Mouse (Mus musculus) erythroblast, adult 5-6 weeks (primary cell): Measurements from ENCODE around the gene Sorcs3. TPM values are rescaled to one million over a fixed set of nuclear protein-coding genes. Genes with fewer than 3 reads are reported as not detected.

Experiments used
- ATAC-seq: replicated peaks from 2 replicates; pipeline ENCODE4 v1.8.0; 2016; ENCODE audit warnings: moderate number of reproducible peaks, mild to moderate bottlenecking, moderate TSS enrichment, inconsistent platforms; ENCODE audit not compliant: poor library complexity, low FRiP score, severe bottlenecking
- total RNA-seq, 2 experiments: library from RNA; stranded (forward) in 1 of 2; stranded (reverse) in 1 of 2; fragments of 150-400 nt in 1 of 2; fragments of 200-764, 138-1000 nt in 1 of 2; gene quantifications; 2 replicates each; pipeline versions ENCODE4 v1.2.3 to v1.2.4; 2015 to 2017; ENCODE audit warnings: low replicate concordance in 2 of 2

Gene Sorcs3
- total RNA-seq, 2 experiments from 2014 or later, result not detected

DNA sequence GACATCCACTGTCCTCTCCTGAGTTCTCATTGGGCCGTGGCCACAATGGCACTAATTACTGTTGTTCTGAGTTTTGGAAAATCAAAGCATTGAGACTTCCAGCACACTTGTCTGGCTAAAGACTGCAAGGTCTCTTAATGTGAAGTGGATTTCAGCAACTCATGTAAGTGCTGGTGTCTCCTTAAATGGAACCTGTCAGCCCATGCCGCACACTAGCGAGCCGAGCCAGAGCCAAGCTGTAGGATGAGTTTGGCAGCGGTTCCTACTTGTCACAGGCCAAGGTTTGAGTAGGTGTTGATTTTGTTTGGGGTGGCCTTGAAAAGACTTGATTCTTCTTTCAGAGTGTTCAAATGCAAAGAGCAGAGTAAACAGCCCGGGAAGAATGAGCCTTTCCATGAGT is 445.8 kb downstream of the Sorcs3 start:
- ATAC-seq, result no peak

DNA sequence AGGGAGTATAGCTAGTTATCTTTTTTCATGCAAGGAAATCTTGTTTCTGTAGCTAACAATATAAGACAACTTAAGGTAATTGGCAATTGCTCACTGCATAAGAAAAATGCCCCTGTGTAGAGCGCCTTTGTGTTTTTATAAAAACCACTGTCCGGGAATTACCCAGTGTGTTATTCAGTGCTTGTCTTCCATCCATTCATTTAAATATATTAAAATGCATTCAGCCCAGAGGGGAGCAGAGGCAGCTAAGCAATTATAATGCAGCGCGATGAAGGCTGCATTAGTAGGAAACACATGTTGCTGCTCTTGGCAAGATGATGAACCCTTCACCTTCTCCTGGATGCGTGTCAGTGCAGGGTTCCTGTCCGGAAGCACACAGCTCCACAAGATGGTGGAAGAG is 454.4 kb downstream of the Sorcs3 start:
- ATAC-seq, result no peak

DNA sequence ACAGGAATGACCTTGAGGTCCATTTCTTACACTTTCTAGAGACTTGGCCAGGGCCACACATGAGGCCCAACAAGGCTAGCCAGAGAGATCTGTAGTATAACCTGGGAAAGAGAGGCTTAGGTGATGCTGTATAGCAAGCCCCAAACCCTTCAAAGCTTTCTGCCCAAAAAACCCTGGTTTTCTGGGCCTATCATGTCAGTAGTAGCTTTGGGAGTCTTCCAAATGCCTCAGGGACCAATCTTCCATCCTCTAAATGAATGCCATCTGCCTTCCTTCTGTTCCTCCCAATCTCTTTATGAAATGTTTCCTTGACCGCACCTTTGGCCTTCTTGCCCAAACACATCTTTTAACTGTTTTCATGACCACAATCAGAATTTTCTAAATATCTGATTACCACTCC is 474.1 kb downstream of the Sorcs3 start:
- ATAC-seq, result no peak

DNA sequence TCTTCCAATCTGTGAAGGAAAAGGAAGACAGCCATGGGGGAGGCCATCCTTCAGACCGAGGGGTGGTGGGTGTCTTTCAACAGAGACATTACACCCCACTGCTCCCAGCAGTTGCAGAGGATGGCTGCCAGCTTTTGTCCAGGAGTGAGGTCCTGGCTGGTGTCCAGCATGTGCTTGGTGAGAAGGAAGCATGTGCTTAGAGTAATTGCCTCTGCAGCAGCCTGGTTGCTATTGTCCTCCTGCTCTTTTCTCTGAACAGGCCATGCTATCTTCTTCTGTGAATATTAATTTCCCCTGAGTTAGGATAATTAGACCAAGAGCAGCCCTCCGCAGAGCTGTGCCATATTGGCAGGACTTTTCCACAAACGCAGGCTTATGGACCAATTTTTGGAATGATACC is 476.7 kb downstream of the Sorcs3 start:
- ATAC-seq, result no peak

DNA sequence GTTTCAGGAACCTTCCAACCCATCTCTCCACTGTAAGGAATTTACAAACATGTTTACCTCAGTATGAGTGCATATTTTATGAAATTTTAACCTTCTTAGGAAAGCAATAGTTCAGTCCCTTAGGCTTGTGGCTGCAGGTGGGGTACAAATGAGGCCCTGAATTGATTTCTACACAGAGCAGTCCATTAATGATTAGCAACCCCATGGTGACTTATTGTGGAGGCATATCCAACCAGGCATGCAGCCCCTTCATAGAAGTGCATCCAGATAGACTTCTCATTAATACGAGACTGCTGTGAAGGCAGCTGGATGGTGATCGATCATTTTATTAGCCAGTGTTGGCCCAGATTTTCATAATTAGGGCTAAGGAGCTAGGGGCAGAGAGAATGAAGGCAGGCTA is 480.5 kb downstream of the Sorcs3 start:
- no peak for ATAC-seq

DNA sequence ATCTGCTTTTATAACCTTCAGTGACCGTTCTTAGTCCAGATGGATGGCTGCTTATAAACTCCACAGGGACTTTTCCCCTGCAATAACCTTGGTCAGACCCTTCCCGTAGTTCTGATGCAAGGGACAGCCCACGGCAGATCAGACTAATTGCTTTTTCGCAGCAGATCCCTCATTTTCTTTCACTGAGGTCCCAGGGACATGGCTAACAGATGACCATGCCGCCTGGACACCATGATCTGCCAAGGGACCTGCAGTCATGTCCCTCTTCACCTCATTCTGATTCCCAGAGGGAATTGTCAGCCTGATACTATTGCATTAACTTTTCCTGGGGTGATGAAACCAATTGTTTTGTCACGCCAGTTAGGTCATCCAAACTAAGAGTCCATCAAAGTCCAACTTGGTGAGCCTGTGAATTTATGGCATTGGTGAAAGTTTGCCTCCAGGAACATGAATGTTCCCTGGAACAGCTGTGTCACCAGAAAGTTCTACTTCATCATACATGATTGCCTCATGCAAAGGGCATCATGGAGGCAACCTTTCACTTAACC is 494.4 kb downstream of the Sorcs3 start:
- ATAC-seq, result no peak

DNA sequence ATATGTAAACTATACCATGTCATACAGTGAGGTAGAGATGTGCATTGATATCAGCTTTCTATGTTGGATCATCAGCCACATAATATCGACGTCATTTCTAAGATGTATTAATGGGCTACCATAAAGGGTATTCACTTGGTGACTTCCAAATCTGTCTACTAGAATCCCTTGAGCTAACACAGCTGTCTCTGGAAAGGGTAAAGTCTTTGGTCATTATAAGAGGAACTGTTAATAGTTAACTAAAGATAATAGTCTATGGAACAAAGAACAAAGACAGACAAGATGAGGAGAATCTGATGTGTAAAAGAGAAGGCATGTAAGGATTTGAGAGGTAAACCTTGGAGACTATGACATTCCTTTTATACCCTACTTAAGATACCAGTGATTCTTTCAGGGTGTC is 497.9 kb downstream of the Sorcs3 start:
- no peak for ATAC-seq

DNA sequence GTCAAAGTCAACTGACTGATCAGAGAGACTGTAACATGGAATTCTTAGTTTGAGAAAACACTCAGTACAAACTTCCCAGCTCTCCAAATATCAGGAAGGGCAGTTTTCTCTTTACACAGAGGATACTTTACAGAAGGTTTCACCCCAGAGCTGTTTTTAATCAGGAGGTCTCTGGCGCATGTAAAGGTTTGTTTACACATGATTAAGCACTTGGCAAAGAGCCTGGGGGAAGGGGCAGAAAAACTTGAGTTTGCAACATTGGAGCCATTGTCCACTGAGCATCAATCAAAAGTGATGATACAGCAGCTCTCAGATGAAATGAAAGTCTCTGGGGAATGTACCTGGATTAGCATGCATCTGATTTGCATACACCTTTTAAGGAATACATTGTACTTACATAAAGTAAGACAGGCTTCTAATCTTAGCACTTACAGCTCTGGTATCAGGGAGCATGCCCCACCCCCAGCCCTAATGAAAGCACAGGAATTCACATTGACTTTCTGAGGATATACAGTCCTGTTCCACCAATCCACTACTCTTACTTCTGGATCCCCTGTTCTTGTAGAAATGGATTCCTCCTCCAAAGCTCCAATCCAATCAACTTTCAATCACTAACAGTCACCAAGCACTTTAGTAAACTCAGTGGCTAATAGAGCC is 500.6 kb downstream of the Sorcs3 start:
- ATAC-seq, result no peak

DNA sequence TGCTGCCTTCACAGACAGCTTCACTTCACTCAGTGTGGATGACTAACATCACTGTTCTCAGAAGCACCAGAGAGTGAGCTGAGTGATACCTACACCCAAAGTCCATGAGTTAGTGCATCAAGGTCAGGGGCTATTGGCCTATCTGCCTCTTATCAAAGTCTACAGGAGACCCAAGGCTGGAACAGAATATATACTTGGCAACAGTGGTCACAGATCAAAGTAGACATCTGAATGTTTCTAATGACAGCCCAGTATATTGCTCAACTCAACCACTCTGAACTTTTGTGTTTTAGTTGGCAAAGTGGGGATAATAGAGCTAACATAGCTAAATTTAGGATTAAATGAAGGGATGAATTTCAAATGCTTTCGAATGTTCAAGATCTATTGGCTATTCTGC is 501.1 kb downstream of the Sorcs3 start:
- ATAC-seq, result no peak

DNA sequence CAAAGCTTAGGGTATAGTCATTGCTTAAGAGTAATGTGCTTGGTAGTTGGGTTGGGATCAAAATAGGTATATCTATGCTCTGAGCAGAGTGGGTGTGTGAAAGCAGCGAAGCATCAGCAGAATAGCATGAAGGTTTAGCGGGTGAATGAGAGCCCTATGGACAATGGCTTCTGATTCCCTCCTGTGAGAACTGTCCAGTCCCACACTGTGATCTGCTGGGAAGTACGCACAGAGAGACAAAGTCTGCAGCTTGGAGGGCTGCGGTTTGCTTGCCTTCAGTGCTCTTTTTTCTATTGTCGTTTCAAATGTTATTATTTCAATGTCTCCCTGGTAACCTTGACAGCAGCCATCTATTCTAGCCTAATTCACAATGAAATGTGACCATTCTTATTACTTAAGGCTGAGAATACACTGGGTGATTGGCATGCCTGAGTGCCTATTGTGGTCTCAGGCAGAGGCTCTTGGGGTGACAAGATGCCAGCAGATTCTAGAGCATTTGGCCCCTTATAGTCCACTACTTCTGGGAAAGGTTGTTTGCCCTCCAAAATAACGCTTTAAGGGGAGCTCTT is 520.1 kb downstream of the Sorcs3 start:
- ATAC-seq, result no peak

DNA sequence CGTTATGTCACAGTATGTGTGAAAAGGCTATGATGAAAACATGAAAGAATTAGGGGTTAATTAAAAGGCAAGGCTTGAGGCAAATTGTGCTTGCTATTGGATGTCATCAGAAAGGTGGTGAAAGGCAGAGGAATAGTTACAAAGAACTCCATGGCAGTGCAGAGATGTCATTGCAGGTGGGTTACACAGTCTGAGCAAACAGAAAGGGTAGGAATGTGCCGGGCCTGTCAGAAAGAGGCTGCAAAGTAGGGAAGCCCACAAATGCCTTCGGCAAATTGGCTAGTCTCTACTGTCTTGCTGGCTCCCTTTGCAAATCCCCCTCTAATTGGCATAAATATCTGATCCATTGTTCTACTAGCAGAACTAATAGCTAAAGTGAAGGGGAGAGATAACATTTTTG is 521.2 kb downstream of the Sorcs3 start:
- ATAC-seq, result no peak

DNA sequence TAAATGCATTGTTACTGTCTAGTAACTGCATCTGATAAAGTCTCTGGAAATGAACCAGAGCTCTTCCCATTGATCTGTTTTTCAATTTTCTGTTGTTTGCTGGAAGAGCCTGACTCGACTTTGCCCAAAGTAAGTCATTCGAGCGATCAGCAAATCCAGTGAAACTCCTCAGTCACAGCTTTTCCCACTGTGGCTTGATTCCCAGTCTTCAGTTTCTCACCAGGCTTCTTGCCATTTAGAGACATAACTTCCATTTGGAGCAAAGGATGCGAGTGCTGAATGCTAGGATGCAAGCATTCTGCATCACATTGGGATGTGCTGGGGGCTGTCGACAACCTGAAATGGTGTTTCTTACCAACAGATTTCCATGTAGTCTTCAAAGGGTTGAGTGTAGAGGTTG is 521.8 kb downstream of the Sorcs3 start:
- no peak for ATAC-seq

DNA sequence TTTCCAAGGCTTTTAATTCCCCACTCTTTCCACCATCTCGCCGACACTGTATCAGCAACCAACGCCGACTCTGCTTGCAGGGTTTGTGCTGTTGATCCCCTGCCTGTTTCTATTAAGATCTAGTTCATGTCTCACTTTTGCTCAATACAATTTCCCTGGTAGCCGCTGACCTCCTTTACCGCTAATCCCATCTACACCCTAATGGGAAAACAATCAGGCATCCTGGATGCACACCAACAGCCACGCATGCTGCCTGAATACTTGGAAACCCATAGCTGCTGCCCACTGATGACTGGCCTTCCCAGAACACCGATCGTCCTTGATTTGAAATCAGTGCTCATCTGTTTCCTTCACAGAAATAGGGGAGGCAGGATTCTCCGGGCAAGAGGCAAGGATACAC is 525.9 kb downstream of the Sorcs3 start:
- ATAC-seq, result no peak

DNA sequence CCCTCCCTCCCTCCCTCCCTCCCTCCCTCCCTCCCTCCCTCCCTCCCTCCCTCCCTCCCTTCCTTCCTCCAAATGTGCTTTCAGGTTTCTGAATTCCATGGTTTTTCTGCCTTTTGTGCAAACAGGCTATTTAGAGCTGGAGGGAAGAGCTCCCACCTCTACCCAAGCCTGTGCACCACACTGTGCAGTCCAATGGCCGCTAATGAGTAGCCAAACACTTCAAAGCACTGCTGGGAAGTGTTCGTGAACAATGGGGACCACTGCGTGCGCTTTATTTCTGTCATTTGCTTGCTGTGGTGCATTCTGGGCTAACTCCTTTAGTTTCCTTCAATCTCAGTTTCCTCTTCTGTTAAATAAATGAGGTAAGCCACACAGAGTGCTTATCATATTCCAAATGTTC is 528.5 kb downstream of the Sorcs3 start:
- no peak for ATAC-seq

DNA sequence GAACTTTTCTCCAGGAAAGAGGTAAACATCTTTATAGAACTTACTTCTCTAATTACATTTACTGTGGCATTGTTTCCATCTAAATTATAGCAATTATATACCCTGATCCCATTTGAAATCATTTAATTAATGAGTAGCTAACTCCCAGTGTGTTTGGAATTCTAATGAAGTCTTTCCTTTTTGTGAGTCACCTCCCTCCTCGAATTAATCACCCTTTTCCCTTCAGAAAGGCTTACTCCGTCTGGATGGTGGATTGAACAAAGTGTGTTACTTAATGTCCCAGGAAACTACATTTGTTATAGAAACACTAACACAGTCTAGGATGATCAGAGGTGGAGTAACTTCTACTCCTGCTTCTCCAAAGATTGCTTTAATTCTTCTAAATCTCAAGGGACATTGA is 531.7 kb downstream of the Sorcs3 start:
- no peak for ATAC-seq

DNA sequence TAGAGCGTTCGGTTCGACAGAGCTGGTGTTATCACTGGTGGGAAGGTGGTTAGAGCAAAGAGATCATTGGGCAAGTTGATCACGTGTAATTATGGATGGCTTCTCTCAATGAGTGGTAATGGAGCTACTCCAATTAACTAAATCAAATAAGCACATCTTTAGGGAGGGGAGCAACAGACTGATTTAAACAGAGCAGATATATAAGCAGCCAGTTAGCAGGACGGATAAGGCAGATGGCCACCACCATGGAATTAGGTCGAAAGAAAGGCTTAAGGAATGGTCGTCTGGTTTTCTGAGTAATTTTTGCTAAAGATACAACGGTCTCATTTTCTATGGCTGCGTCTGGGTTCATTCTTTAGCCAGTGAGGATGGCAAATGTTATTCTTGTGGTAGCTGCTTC is 549.3 kb downstream of the Sorcs3 start:
- no peak for ATAC-seq

DNA sequence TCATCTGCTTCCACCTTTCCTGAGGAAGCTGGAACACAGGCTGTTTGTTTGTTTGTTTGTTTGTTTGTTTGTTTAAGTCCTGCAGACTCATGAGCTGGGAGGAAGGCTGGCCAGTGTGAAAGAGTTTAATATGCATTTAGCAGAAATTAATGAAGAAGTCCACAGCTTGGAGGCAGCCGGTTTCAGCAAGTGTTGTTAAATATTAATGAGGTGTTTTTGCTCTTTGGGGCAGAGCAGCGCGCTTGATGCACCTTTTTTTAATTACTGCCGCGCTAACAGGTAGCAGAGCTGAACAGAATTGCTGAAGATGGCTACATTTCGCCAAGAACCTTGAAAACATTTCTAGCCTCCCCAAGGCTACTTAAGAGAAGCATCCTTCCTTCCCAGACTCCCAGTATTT is 551.0 kb downstream of the Sorcs3 start:
- no peak for ATAC-seq

DNA sequence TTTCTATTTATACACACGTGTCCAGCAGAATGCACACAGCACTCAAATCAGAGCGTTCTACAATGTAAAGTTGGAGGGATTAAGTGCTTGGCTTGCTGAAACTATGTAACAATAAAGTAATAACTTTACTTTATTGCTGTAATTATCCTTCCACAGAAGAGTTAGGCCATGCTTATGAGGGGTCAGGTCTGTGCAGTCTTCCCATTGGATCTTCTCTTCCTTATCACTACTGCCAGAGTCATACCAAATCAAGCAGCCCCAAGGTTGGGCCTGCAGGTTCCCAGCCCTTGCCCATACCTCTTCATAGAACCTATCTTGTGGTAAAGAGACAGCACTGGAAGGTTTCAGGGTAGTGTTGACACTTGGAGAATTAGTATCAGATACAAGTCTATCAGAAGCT is 560.7 kb downstream of the Sorcs3 start:
- ATAC-seq, result no peak

DNA sequence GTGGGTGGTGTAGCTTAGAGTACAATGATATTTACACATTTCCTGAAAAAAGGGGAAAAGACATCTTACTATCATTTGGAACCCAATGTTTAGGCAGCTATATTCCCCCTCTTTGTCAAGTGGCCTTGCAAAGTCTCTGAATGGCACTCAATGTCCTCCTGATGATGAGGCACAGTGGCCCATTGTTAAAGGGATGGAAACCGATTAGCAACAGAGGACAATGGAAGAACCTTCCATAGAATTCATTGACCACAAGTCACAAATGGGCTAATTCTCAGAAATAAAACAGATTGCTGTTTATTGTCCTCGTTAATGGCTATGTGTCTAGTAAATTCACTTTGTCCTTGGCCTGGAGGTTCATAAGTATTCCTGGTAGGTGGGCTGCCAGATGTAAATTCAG is 565.7 kb downstream of the Sorcs3 start:
- no peak for ATAC-seq

DNA sequence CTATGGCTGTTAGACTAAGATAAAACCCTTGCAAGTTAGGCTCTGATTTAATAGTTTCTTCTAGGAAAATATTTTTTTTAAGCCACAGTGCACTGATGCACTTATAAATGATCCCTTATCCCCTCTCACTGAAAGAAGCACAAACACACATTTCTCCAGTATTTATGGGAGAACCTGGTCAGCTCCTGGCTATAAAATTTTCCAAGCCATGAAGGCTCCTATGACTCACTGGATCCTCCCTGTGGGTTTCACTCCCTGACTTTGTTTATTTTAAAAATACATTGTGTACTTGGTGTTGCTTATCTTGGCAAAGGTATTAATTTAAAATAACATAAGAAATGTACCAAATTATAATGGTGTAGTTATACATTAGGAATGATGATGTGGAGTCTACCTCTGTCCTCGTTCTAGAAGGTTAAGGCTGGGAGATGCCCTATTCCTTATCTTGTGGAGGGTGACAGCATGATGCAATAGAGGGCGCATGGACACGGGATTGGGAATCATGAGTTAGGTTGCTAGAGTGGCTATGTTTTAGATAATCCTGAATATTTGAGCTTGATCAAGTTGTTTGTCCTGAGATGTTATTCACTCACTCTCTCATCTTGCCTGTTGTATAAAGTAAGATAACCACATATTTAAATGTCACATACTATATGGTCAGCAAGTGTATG is 573.4 kb downstream of the Sorcs3 start:
- ATAC-seq, result no peak

DNA sequence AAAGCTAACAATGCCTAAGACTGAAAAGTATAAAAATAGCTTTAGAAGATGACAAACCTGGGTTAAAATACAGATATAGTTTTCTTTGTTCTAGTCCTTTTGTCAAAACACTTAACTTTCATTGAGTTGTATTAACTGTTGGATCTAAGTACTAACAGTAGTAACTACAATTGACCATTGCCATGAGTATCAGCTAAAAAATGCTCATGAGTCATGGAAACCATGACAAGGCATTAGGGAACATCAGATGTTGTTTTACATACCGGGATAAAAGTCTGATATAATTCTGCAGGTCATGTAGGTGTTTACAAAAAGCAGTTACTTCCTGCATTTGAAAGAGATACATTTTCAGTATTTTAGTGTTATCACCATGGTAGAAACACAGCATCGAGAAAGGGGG is 575.0 kb downstream of the Sorcs3 start:
- no peak for ATAC-seq
